Mouse (Mus musculus) embryo, embryonic 11 days (tissue): ENCODE measurements around the gene Snx3.

Source experiments
- DNase-seq: peaks from one replicate; pipeline ENCODE4 v3.0.0-alpha.2; 2015

The Snx3 gene

DNA sequence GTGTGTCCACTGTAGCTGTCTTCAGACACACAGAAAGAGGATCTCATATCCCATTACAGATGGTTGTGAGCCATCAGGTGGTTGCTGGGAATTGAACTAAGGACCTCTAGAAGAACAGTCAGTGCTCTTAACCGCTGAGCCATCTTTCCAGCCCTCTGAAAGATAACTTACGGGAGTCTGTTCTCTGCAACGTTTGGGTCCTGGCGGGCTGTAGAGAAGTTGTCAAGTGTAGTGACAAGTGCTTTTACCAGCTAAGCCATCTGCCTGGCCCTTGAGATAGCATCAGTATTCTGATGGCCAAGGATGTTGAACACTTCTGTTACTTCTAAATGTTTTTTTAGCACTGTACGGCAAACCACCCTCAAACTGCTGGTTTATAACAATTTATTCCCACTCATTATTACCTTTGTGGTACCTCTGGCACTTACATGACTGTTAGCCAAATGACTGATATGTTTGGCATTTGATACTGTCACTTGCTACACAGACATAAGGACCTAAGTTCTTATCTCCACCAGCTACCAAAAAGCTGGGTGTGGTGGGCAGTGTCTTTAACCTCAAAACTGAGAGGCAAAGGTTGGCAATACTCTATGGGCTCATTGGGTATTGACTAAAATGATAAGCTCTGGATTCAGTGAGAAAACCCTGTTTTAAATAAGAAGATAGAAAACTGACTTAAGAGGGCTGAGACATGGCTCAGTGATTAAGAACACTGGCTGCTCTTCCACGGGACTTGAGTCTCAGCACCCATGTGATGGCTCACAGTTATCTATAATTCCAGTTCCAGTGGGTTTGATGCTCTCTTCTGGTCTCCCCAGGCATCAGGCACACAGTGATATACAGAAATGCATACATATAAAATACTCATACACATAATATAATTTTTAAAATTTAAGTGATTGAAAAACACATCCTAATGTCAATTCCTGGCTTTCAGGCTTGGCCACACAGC, 9.6 kb downstream of the Snx3 start:
- DNase-seq: no peak

- no peak for DNase-seq
Observed at GRCm38 (mm10) chr10:42514125-42514524, 12.3 kb downstream of the Snx3 start.

- DNase-seq: no peak
Observed at GRCm38 (mm10) chr10:42518363-42518762, 16.5 kb downstream of the Snx3 start.

GRCm38 (mm10) chr10:42521315-42521981, 19.6 kb downstream of the Snx3 start:
- no peak for DNase-seq

DNA sequence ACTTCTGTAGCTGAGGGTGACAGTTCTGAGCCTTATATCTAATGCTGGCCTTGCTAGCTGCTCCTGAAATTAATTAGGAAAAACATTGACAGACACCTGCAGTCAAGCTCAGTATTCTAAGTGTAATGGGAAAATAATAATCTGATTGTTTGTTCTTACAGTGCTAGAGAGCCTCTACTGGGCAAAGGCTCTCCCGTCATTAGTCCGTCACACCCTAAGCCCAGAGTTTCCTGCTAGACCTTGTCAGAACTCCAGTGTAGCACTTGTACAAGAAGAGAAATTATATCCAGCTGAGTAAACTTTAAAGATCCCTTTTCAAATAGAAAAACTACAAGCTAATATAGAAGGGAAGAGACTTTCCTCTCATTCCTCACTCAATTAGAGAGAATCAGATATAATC, 21.1 kb downstream of the Snx3 start:
- DNase-seq: no peak

DNA sequence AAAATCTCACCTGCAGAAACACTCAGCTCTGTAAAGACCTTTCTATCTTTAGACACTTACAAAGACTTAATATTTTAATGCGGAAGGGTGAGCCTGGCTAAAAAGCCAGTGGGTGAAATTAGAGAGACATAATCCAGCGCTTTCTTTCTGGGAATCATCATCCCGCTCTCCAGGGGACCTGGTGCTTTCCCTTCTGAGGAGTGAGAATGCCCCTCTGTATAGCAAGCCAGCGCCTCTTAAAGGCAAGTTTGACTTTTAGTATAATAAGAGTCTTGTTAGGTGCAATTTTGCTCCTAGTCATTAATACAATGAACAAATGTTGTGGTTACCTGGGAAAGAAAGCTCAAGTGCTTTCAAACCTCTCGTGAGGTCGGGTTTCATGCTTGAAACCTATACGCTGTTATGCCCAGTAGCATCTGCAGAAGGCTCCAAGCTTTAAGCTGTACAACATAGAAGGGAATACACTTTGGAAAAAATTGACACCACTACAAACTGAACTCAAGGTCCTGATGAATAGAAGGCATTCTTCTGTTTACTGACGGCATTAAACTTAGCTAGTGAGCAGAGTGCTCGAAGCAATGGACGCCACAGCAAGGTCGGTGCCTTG, 21.8 kb downstream of the Snx3 start:
- no peak for DNase-seq

DNA sequence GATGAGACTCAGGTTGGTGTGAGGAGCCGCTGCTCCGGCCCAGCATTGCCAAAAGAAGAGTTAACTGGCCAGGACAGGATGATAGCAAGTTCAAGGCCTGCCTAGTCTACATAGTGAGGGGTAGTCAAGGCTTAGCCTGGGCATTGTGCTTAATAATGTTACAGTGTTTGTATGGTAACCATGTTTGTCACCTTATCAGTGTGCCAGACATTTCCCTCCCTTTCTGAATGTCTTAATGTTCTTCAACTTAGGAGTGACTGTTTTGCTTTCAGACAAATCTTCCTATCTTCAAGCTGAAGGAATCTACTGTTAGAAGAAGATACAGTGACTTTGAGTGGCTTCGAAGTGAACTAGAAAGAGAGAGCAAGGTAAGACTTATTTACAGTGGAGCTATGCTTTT, 23.9 kb downstream of the Snx3 start:
- no peak for DNase-seq

GRCm38 (mm10) chr10:42533836-42534453, 32.1 kb downstream of the Snx3 start:
- no peak for DNase-seq

DNA sequence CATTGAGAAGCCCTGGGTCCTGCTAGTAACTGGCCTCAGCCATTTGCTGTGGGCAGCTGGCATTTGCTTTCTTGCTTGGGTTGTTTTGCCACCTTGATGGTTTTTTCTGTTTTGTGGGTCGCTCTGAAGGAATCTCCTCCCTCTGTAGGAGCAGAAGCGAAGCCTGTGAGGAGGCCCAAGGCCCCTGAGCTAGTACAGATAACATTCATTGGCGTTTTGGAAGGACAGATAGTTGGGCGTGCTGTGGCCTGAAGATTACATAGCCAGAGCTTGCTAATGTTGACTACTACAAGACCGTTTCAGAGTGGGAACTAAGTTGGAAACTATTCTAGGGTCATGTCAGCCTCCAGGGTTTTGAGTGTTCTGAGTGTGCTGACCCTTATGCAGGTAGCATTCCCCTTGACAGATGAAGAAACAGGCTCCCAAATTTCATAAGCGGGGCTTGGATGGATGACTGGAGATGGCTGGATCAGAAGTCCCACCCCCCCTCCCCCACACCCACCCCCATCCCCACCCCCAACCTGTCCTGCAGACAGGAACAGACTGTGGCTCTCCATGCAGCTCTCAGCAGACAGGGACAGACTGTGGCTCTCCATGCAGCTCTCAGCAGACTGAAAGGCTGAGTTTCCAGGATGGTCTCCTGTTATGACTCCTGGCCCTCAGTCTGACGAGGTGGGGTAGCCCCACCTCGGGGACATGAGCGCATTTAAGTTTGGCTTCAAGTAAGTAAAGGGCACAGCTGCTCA, 35.9 kb downstream of the Snx3 start:
- DNase-seq: no peak

- no peak for DNase-seq
Observed at GRCm38 (mm10) chr10:42545707-42546503, 44.1 kb downstream of the Snx3 start.

DNA sequence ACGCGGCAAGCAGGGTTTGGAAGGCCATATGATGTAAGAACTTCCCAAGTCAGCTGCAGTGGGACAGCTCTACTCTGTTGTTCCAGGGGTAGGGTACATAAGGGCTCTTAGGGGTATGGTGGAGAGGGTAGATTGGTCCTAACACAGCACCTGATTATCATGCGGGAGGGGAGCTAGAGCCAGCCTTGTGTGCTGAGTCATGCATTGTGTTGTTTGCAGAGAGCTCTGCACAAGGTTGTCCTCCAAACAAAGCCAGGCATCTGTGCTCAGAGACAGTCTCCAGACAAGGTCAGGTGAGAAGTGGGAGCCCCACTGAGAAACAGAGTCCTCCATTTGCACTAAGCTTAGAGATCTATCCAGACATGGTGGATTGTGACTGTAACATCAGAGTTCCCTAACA, 44.7 kb downstream of the Snx3 start:
- no peak for DNase-seq

- DNase-seq: no peak
Observed at GRCm38 (mm10) chr10:42559581-42560200, 57.9 kb downstream of the Snx3 start.

DNA sequence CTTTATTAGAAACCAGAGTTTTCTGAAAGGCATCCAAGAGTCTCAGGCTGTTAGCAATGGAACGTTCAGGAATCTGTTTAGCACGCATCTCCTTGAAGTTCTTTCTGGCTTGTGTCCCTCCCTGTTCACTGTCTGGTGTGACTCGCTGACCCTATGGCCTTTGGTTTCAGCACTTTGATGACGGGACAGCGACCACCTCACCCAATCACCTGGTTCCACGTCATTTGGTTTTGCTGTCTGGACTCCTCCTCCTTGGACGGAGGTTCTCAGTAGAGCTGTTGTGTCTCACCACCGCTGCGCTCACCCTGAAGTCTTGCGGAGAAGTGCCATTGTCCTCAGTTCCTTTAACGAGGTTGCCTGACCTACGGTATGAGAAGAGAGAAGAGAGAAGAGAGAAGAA, 60.4 kb downstream of the Snx3 start:
- DNase-seq: peak; percentile 73

DNA sequence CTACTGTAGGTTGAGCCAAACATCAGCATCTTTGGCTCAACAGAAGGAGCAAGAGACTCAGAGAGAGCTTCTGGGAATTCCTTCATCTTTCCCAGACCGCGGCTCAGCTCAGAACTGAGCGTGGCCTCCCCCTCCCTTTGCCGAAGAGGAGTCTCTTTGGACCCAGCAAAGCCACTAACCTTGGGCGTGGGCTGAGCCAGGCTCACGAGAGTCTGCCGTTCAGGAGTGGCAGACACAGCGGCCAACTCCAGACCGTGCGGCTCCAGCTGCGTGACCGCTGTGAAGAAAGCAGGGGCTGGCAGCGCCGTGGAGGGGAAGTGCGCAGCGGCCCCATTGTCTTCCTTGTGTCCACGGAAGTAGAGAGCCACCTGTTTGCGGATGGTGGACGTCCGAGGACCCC, 70.7 kb downstream of the Snx3 start:
- no peak for DNase-seq

- DNase-seq: no peak
Observed at GRCm38 (mm10) chr10:42572971-42573370, 71.1 kb downstream of the Snx3 start.

- DNase-seq: peak; percentile 57
Observed at GRCm38 (mm10) chr10:42574639-42575038, 72.8 kb downstream of the Snx3 start.

- DNase-seq: no peak
Observed at GRCm38 (mm10) chr10:42577525-42578280, 75.9 kb downstream of the Snx3 start.

- peak; percentile 59 for DNase-seq
Observed at GRCm38 (mm10) chr10:42578281-42578675, 76.4 kb downstream of the Snx3 start.

DNA sequence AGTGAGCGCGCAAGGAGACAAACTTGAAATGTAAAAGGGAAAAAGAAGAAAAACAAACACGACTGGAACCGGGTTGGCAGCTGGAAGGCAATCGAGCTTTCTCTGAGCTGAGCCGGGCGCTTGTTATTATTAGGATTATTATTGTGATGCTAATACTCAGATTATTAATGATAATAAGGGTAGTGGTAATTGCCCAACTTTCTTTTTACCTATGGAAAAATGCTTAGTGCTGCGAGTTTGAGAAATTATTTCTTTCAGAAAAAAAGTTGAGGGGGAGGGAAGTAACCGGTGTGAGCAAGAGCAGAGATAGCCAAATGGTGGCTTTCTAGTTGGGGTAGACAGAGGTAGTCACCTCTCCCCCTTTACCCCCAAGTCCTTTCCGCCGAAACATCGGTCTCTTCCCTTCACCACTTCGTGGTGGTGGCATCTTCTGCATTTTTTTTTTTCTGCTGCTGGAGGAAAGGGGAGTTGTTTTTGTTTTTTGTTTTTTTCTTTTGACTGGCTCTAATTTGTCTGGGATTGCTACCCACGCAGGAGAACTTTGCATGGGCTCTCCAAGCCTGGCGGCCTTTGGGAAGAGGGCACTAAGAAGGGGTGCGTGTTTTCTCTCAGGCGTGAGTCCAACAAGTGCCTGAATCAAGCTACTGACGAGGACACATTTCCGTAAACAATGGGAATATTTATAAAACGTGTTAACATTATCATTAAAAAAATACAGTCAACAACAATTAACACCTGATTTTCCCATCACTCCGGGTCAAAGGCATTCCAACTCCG, 77.1 kb downstream of the Snx3 start:
- DNase-seq: no peak
